Mouse (Mus musculus) C2C12 (cell line): ENCODE results near the gene Mlip. TPM values are rescaled to one million over a fixed set of nuclear protein-coding genes. Genes with fewer than 3 reads are reported as not detected.

Source experiments
- H3K27me3 ChIP-seq: one replicate; pipeline ENCODE4 v1.6.1; 2011; ENCODE audit not compliant: control insufficient read depth, insufficient read depth, insufficient read length
- H3K36me3 ChIP-seq: one replicate; pipeline ENCODE4 v1.6.1; 2011; ENCODE audit not compliant: control insufficient read depth, insufficient read depth
- H3K4me3 ChIP-seq: one replicate; pipeline ENCODE4 v1.5.1; 2011; ENCODE audit warnings: mild to moderate bottlenecking, control low read depth; ENCODE audit not compliant: poor library complexity, insufficient read depth, severe bottlenecking
- H3K79me2 ChIP-seq: one replicate; pipeline ENCODE4 v1.6.1; 2011; ENCODE audit not compliant: control insufficient read depth, insufficient read depth
- H3K79me3 ChIP-seq: one replicate; pipeline ENCODE4 v1.6.1; 2011; ENCODE audit warnings: low read depth, control low read depth
- H3ac ChIP-seq: one replicate; pipeline ENCODE3; 2011; ENCODE audit warnings: low read depth; ENCODE audit not compliant: control insufficient read depth, insufficient read length
- CEBPB ChIP-seq: IDR thresholded peaks from one replicate; pipeline ENCODE4 v1.6.1; 2011; ENCODE audit warnings: low read depth, mild to moderate bottlenecking, control low read depth, moderate library complexity
- CTCF ChIP-seq: IDR thresholded peaks from one replicate; pipeline ENCODE4 v1.5.1; 2011; ENCODE audit not compliant: control insufficient read depth, insufficient read depth, insufficient read length
- FOSL1 ChIP-seq: IDR thresholded peaks from one replicate; pipeline ENCODE4 v1.8.0; 2011; ENCODE audit warnings: mild to moderate bottlenecking, low read length; ENCODE audit not compliant: poor library complexity, insufficient read depth, severe bottlenecking
- MAX ChIP-seq: IDR thresholded peaks from one replicate; pipeline ENCODE4 v1.6.1; 2011; ENCODE audit warnings: mild to moderate bottlenecking, control low read depth
- MYOD1 ChIP-seq: IDR thresholded peaks from one replicate; pipeline ENCODE4 v1.6.1; 2011; ENCODE audit warnings: low read depth; ENCODE audit not compliant: control insufficient read depth, insufficient read length
- MYOG ChIP-seq: IDR thresholded peaks from one replicate; pipeline ENCODE4 v1.6.1; 2011; ENCODE audit not compliant: control insufficient read depth, insufficient read length; ENCODE audit errors: extremely low read depth
- USF1 ChIP-seq: IDR thresholded peaks from one replicate; pipeline ENCODE4 v1.6.1; 2011; ENCODE audit warnings: low read depth, mild to moderate bottlenecking, control low read depth, moderate library complexity
- polyA plus RNA-seq: library from polyadenylated mRNA; unstranded; fragments of >200 nt; fragmentation: generic; extraction: Trizol; gene quantifications from one replicate; pipeline ENCODE4 v1.2.1, GENCODE M21; 2012; ENCODE audit warnings: missing spikeins

Mlip gene
- polyA plus RNA-seq, 1 experiment, result 0.02 TPM

DNA sequence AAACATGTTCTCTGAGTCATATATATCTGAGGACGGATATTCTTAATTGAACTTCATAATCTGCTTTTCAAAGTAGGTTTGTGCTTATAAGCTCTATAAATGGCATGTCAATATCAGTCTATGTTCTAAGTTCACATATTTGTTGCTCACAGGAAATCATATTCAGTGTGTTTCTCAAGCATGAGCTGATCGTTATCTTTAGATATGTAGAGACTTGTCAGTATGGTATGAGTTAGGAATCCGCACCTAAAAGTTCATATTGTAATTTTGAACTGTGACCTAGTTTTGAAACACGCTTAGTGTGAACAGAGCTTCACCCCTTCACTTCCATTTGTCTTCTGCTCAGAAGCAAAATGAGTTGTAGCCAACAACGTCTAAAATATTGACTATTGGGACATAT, 64.8 kb downstream of the Mlip start:
- H3K27me3 ChIP-seq, result no peaks in the 10 kb centered on the region
- TF ChIP-seq MYOD1 (no peak), CTCF (no peak), USF1 (no peak), CEBPB (no peak), MAX (no peak), FOSL1 (no peak), MYOG (no peak)
- no peak overlapping the region for H3ac ChIP-seq
- H3K79me3 ChIP-seq, result no peaks in the 10 kb centered on the region
- no peak overlapping the region for H3K4me3 ChIP-seq
- no peaks in the 10 kb centered on the region for H3K79me2 ChIP-seq
- H3K36me3 ChIP-seq, result no peaks in the 10 kb centered on the region

DNA sequence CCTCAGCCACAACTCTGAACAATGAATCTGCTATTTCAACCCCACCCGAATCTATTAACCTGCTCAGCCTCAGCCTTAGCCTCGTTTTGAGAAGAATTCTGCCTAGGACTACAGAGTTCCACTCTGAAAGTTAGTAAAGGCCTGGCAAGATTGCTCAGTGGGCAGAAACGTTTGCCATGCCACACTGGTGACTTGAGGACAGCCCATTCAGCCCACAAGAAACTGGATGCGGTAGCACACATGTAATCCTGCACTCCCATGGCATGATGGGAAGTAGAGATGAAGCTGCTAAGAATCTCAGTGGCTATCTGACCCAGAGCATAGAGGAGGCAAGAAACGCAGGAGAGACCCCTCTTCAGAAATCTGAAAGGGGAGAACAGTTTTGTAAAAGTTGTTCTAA, 73.4 kb downstream of the Mlip start:
- Histone ChIP-seq H3K36me3 (no peaks in the 10 kb centered on the region), H3K79me3 (no peaks in the 10 kb centered on the region), H3K4me3 (no peak overlapping the region), H3ac (no peak overlapping the region), H3K79me2 (no peaks in the 10 kb centered on the region), H3K27me3 (no peaks in the 10 kb centered on the region)
- no peak for TF ChIP-seq MYOD1
- no peak for TF ChIP-seq CTCF
- TF ChIP-seq MYOG, result no peak
- TF ChIP-seq CEBPB, result no peak

DNA sequence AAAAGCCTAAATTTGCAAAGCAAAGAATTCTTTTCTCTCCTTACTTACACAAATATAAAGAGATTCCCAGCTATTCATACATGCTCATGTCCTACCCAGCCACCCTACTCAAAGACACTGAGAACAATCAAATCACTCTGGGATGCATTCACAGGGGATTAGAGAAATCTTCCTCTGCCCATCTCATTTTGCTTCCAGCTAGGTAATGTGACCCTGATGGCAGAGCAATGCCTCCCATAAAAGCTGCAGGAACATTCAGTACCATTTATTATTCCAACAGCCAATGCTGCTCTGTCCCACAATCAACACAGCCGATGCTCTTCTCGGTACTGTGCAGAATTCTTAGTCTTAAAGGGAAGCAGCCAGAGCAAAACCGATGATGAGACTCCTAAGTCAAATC, 74.7 kb downstream of the Mlip start:
- no peak for TF ChIP-seq USF1
- TF ChIP-seq FOSL1, result no peak
- no peak for TF ChIP-seq MAX
- Histone ChIP-seq H3ac (no peak overlapping the region), H3K36me3 (no peaks in the 10 kb centered on the region), H3K4me3 (no peak overlapping the region), H3K79me3 (no peaks in the 10 kb centered on the region), H3K27me3 (no peaks in the 10 kb centered on the region), H3K79me2 (no peaks in the 10 kb centered on the region)

DNA sequence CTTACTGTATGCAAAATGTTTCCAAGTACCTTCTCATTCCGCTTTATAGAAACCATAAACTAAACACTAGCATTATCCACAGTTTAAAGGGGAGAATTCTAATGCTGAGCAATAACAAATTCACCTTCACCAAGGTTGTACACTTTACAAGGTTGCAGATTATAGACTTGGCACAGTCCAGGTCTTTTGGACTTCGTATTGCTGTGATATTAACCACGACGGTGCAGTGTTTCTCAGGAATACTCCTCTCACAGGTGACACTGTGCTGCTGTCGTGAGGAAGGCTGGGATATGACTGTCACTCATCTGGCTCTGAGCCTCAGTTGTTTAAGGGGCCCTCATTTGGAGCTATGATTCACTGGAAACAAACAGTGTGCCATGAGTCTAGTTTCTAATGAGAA, 75.5 kb downstream of the Mlip start:
- Histone ChIP-seq H3K27me3 (no peaks in the 10 kb centered on the region), H3K36me3 (no peaks in the 10 kb centered on the region), H3K4me3 (no peak overlapping the region), H3K79me3 (no peaks in the 10 kb centered on the region), H3ac (no peak overlapping the region), H3K79me2 (no peaks in the 10 kb centered on the region)
- TF ChIP-seq CEBPB, result no peak
- no peak for TF ChIP-seq FOSL1
- no peak for TF ChIP-seq CTCF
- TF ChIP-seq USF1, result no peak
- no peak for TF ChIP-seq MYOG
- no peak for TF ChIP-seq MYOD1
- TF ChIP-seq MAX, result no peak

DNA sequence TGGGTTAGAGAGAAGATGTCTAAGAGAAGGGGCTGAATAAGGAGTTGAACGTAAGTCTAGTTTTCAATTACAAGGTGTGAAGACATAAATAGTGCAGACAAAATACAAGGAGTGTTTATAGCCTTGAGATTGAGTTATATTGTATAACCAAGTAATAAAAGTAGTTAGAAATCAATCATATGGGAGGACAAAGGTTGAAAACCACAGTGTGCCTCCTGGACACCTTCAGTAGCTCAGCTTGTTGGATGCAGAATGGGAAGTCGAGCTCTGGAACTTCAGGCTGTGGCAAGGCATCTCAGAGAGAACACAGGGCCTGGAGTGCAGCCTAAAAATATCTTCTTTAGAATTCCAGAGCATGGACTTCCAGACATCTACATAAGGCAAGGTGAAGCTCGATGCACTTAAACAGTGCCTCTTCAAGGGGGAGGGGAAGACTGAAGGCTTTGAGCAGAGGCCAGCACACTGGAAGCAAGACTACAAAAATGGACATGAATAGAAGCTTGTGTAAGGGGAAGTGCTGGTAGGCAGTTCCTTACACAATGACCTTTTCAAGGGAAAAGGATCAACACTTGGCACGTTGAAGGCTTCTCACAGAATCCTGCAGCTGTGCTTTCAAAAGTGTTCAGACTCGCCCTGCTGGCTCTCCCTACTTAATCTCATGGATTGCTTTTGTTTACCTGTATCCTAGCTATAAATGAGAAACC, 76.2 kb downstream of the Mlip start:
- H3K4me3 ChIP-seq, result no peak overlapping the region
- no peaks in the 10 kb centered on the region for H3K79me2 ChIP-seq
- H3ac ChIP-seq, result no peak overlapping the region
- TF ChIP-seq MYOG (no peak), FOSL1 (no peak), USF1 (no peak), CEBPB (no peak), MAX (no peak), CTCF (no peak), MYOD1 (no peak)
- H3K79me3 ChIP-seq, result no peaks in the 10 kb centered on the region
- no peaks in the 10 kb centered on the region for H3K27me3 ChIP-seq
- no peaks in the 10 kb centered on the region for H3K36me3 ChIP-seq

DNA sequence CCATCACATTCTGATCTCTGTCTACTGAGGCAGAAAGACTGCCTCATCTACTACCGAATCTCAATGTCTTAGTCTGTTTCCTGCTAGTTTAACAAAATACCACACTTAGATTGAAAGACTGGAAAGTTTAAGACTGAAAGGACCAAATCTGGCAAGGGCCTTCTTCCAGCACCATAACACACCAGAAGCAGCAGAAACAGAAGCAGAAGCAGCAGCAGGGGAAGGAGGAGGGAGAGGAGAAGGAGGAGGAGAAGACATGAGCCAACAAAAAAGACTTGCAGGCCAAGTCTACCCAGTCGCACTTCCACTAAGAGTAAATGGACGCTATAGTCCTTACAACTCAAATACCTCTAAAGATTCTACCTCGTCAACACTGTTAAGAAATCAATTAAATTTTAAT, 80.0 kb downstream of the Mlip start:
- H3ac ChIP-seq, result no peak overlapping the region
- TF ChIP-seq CTCF (no peak), CEBPB (no peak), MYOG (no peak), MYOD1 (no peak), USF1 (no peak), FOSL1 (no peak), MAX (no peak)

More for the DNA sequence above, 80.0 kb downstream of the Mlip start:
- no peaks in the 10 kb centered on the region for H3K27me3 ChIP-seq
- no peaks in the 10 kb centered on the region for H3K79me2 ChIP-seq
- H3K4me3 ChIP-seq, result no peak overlapping the region
- H3K79me3 ChIP-seq, result no peaks in the 10 kb centered on the region
- no peaks in the 10 kb centered on the region for H3K36me3 ChIP-seq
